Comparison of ENCODE assay signal across 8 mouse cellular contexts in genomic region chr10:62507591-62508308, GRCm38 (mm10). TPM values are rescaled to one million over a fixed set of nuclear protein-coding genes. Genes with fewer than 3 reads are reported as not detected.
DNase-seq lines count a peak whose midpoint lies in the region; ATAC-seq and TF ChIP-seq lines count a peak whose summit lies in the region.

No protein-coding gene starts in this region.

- TF ChIP-seq POLR2A in spleen, adult 2 months (IDR thresholded peaks at IDR 0.05; ENCODE audit: low read depth, low read length), result peak; percentile 97

- H3K27me3 ChIP-seq in embryonic facial prominence, embryonic 13.5 days, result peaks cover 23% of the 10 kb centered on the region
- peaks cover 15% of the 10 kb centered on the region; the same call in 1 of the 2 replicates for H3K27me3 ChIP-seq in heart, embryonic 14.5 days (ENCODE audit: control insufficient read depth, insufficient read depth, low read length)
- peaks cover 10% of the 10 kb centered on the region; the same call in 1 of the 2 replicates for H3K27me3 ChIP-seq in kidney, embryonic 16.5 days (ENCODE audit: insufficient read depth, low read length)
- H3K27me3 ChIP-seq in spleen, adult 2 months (ENCODE audit: control insufficient read depth, insufficient read depth, low read length), result no peaks in the 10 kb centered on the region

- peak overlapping the region; percentile 51 for H3K4me3 ChIP-seq in layer of hippocampus, adult 2 months
- peak overlapping the region; percentile 33 for H3K4me3 ChIP-seq in embryonic facial prominence, embryonic 13.5 days
- peak overlapping the region; percentile 31 to 36 for H3K4me3 ChIP-seq in heart, embryonic 14.5 days (ENCODE audit: control insufficient read depth in 1 of 2, insufficient read depth in 1 of 2, low read depth in 1 of 2, low read length in 2 of 2)
- H3K4me3 ChIP-seq in kidney, embryonic 16.5 days (ENCODE audit: low read length), result peak overlapping the region; percentile 38
- peak overlapping the region; percentile 86 for H3K4me3 ChIP-seq in spleen, adult 2 months (ENCODE audit: extremely low read depth, insufficient read depth, insufficient read length)

- H3K9me3 ChIP-seq in embryonic facial prominence, embryonic 13.5 days, result no peaks in the 10 kb centered on the region
- H3K9me3 ChIP-seq in heart, embryonic 14.5 days (ENCODE audit: control insufficient read depth, low read length), result no peaks in the 10 kb centered on the region
- no peaks in the 10 kb centered on the region for H3K9me3 ChIP-seq in kidney, embryonic 16.5 days (ENCODE audit: low read length)

- no peak for ATAC-seq in embryonic facial prominence, embryonic 13.5 days (ENCODE audit: insufficient number of reproducible peaks, insufficient read depth, low FRiP score, low TSS enrichment, low read depth)
- ATAC-seq in heart, embryonic 14.5 days (ENCODE audit: insufficient number of reproducible peaks, insufficient read depth, low FRiP score, low read depth), result no peak
- ATAC-seq in kidney, embryonic 16.5 days (ENCODE audit: low FRiP score, low TSS enrichment), result no peak

- peak overlapping the region; percentile 59 for H3K9ac ChIP-seq in embryonic facial prominence, embryonic 13.5 days
- H3K9ac ChIP-seq in heart, embryonic 14.5 days (ENCODE audit: low read length), result peak overlapping the region; percentile 22; the same call in 1 of the 2 replicates
- no peak overlapping the region; the same call in 1 of the 2 replicates for H3K9ac ChIP-seq in kidney, embryonic 16.5 days (replicated peaks; ENCODE audit: low read length)

- TF ChIP-seq CTCF in layer of hippocampus, adult 2 months (conservative IDR thresholded peaks at IDR 0.05), result no peak
- TF ChIP-seq CTCF in spleen, adult 2 months (IDR thresholded peaks at IDR 0.05; ENCODE audit: extremely low read depth, insufficient read depth, insufficient read length, insufficient replicate concordance), result no peak

- H3K4me1 ChIP-seq in embryonic facial prominence, embryonic 13.5 days, result 0 out of 2 replicates have a peak, but pooled peaks cover 6% of the 10 kb centered on the region
- H3K4me1 ChIP-seq in heart, embryonic 14.5 days (ENCODE audit: control insufficient read depth in 2 of 2, insufficient read depth in 2 of 2, low read length in 2 of 2), result peaks cover 4 to 9% of the 10 kb centered on the region in 2 experiments; a peak in 1 of 4 replicates
- H3K4me1 ChIP-seq in kidney, embryonic 16.5 days (ENCODE audit: insufficient read depth, low read length), result 0 out of 2 replicates have a peak, but pooled peaks cover 3% of the 10 kb centered on the region
- peaks cover 14% of the 10 kb centered on the region for H3K4me1 ChIP-seq in spleen, adult 2 months (ENCODE audit: control insufficient read depth, insufficient read depth, insufficient read length)

- WGBS in embryonic facial prominence, embryonic 13.5 days, result 13% methylated on average over 18 of the region's 18 CpGs
- WGBS in heart, embryonic 14.5 days, result 9% methylated on average over 18 of the region's 18 CpGs
- 13% methylated on average over 18 of the region's 18 CpGs for WGBS in kidney, embryonic 16.5 days
- WGBS in spleen, adult 2 months, result under 1% methylated on average over 18 of the region's 18 CpGs

- H3K27ac ChIP-seq in layer of hippocampus, adult 2 months, result peak overlapping the region; percentile 71
- no peak overlapping the region for H3K27ac ChIP-seq in embryonic facial prominence, embryonic 13.5 days
- H3K27ac ChIP-seq in heart, embryonic 14.5 days (replicated peaks in 1 of 2; ENCODE audit: control insufficient read depth in 1 of 2, insufficient read depth in 1 of 2, low read depth in 2 of 2, low read length in 2 of 2), result no peak overlapping the region
- no peak overlapping the region for H3K27ac ChIP-seq in kidney, embryonic 16.5 days (ENCODE audit: low read length)
- H3K27ac ChIP-seq in spleen, adult 2 months (ENCODE audit: insufficient read depth, low read length), result peak overlapping the region; percentile 97

- peak in 1 of 2 experiments; percentile 1 for DNase-seq in layer of hippocampus, adult 2 months (ENCODE audit: low spot score in 2 of 2)
- DNase-seq in layer of hippocampus, postnatal 25 days (ENCODE audit: extremely low spot score in 1 of 2, low spot score in 1 of 2), result no peak
- peak; percentile 87 for DNase-seq in lung, postnatal 25 days (ENCODE audit: low spot score)
- DNase-seq in spleen, adult 2 months (ENCODE audit: low read depth in 1 of 2, low spot score in 2 of 2), result peak; percentile 72 to 84
- DNase-seq in frontal cortex, postnatal 25 days (ENCODE audit: low spot score in 2 of 2), result no peak

- no peaks in the 10 kb centered on the region for H3K36me3 ChIP-seq in embryonic facial prominence, embryonic 13.5 days
- H3K36me3 ChIP-seq in heart, embryonic 14.5 days (ENCODE audit: control insufficient read depth, insufficient read depth, low read length), result no peaks in the 10 kb centered on the region
- H3K36me3 ChIP-seq in kidney, embryonic 16.5 days (ENCODE audit: insufficient read depth, low read length), result no peaks in the 10 kb centered on the region
- H3K36me3 ChIP-seq in spleen, adult 2 months (ENCODE audit: control insufficient read depth, insufficient read depth, low read length), result no peaks in the 10 kb centered on the region

- peak overlapping the region; percentile 64 for H3K4me2 ChIP-seq in embryonic facial prominence, embryonic 13.5 days
- H3K4me2 ChIP-seq in heart, embryonic 14.5 days (ENCODE audit: low read length), result peak overlapping the region; percentile 62
- peak overlapping the region; percentile 64 for H3K4me2 ChIP-seq in kidney, embryonic 16.5 days (replicated peaks; ENCODE audit: low read depth, low read length)

RNA-seq across cellular contexts. Expression of gene Srgn, which starts 19.5 kb away (rescaled TPM):
- total RNA-seq in layer of hippocampus, adult 2 months (2021), result 1 to 10 TPM; 4.7 to 6.9 TPM
- 1 to 10 TPM; 7.9 TPM for total RNA-seq in layer of hippocampus, postnatal 25 days (2021)
- polyA plus RNA-seq in embryonic facial prominence, embryonic 13.5 days (2015; fragmentation: Nextera tagmentation; extraction: Ambion mirVana), result 9.7 and 11.5 TPM in 2 replicates
- 6.8 and 8.2 TPM in 2 replicates for polyA plus RNA-seq in heart, embryonic 14.5 days (2014; fragmentation: Nextera tagmentation; extraction: Ambion mirVana)
- polyA plus RNA-seq in kidney, embryonic 16.5 days (2015; fragmentation: Nextera tagmentation; extraction: Ambion mirVana), result 8.2 and 9.6 TPM in 2 replicates
- 65.7 and 76.3 TPM in 2 replicates for polyA plus RNA-seq in spleen, adult 2 months (2012; rRNA removed)

RNA-seq across cellular contexts. Expression of gene Vps26a, which starts 21.1 kb away (rescaled TPM):
- 10 to 100 TPM; 45.3 to 48.0 TPM for total RNA-seq in layer of hippocampus, adult 2 months (2021)
- total RNA-seq in layer of hippocampus, postnatal 25 days (2021), result 10 to 100 TPM; 41.0 to 45.9 TPM
- 76.0 and 76.5 TPM in 2 replicates for polyA plus RNA-seq in embryonic facial prominence, embryonic 13.5 days (2015; fragmentation: Nextera tagmentation; extraction: Ambion mirVana)
- 73.3 and 79.2 TPM in 2 replicates for polyA plus RNA-seq in heart, embryonic 14.5 days (2014; fragmentation: Nextera tagmentation; extraction: Ambion mirVana)
- 84.6 and 88.6 TPM in 2 replicates for polyA plus RNA-seq in kidney, embryonic 16.5 days (2015; fragmentation: Nextera tagmentation; extraction: Ambion mirVana)
- polyA plus RNA-seq in spleen, adult 2 months (2012; rRNA removed), result 4.0 and 5.6 TPM in 2 replicates

RNA-seq across cellular contexts. Expression of gene Supv3l1, which starts 58.2 kb away (rescaled TPM):
- 10 to 100 TPM; 24.0 to 26.9 TPM for total RNA-seq in layer of hippocampus, adult 2 months (2021)
- total RNA-seq in layer of hippocampus, postnatal 25 days (2021), result 10 to 100 TPM; 23.6 to 24.7 TPM
- polyA plus RNA-seq in embryonic facial prominence, embryonic 13.5 days (2015; fragmentation: Nextera tagmentation; extraction: Ambion mirVana), result 25.3 and 26.2 TPM in 2 replicates
- 29.2 and 29.5 TPM in 2 replicates for polyA plus RNA-seq in heart, embryonic 14.5 days (2014; fragmentation: Nextera tagmentation; extraction: Ambion mirVana)
- 32.3 and 32.5 TPM in 2 replicates for polyA plus RNA-seq in kidney, embryonic 16.5 days (2015; fragmentation: Nextera tagmentation; extraction: Ambion mirVana)
- polyA plus RNA-seq in spleen, adult 2 months (2012; rRNA removed), result 8.0 and 10.4 TPM in 2 replicates

RNA-seq across cellular contexts. Expression of gene 4930507D05Rik, which starts 58.5 kb away (rescaled TPM):
- total RNA-seq in layer of hippocampus, adult 2 months (2021), result 1 to 10 TPM; 1.1 to 1.4 TPM
- total RNA-seq in layer of hippocampus, postnatal 25 days (2021), result 1 to 10 TPM; 1.2 to 2.0 TPM
- 0.60 and 0.73 TPM in 2 replicates for polyA plus RNA-seq in embryonic facial prominence, embryonic 13.5 days (2015; fragmentation: Nextera tagmentation; extraction: Ambion mirVana)
- 0.49 and 0.89 TPM in 2 replicates for polyA plus RNA-seq in heart, embryonic 14.5 days (2014; fragmentation: Nextera tagmentation; extraction: Ambion mirVana)
- polyA plus RNA-seq in kidney, embryonic 16.5 days (2015; fragmentation: Nextera tagmentation; extraction: Ambion mirVana), result 0.66 and 0.99 TPM in 2 replicates
- not detected in 2 replicates for polyA plus RNA-seq in spleen, adult 2 months (2012; rRNA removed)

Comparison
In these comparisons a context has a peak if more than half of its experiments do, and no peak if none do; other contexts are left out.
1. DNase-seq: peak in lung, postnatal 25 days (single experiment) and spleen, adult 2 months (2 of 2); none in layer of hippocampus, postnatal 25 days (0 of 2) and frontal cortex, postnatal 25 days (0 of 2).
2. H3K27ac ChIP-seq: peak in layer of hippocampus, adult 2 months (single experiment) and spleen, adult 2 months (single experiment); none in embryonic facial prominence, embryonic 13.5 days (single experiment), heart, embryonic 14.5 days (0 of 2) and kidney, embryonic 16.5 days (single experiment).
3. H3K4me3 ChIP-seq: peak in every context shown above with its lines; median percentile 86 in spleen, adult 2 months; 51 in layer of hippocampus, adult 2 months; 38 in kidney, embryonic 16.5 days; 34 in heart, embryonic 14.5 days; 33 in embryonic facial prominence, embryonic 13.5 days.
4. RNA of gene Vps26a, which starts 21.1 kb away (polyA plus RNA-seq): 84.6 to 88.6 TPM in kidney, embryonic 16.5 days, 73.3 to 79.2 TPM in heart, embryonic 14.5 days and 76.0 to 76.5 TPM in embryonic facial prominence, embryonic 13.5 days; 4.0 to 5.6 TPM in spleen, adult 2 months; every median in the first group is over 10 times any median in the second.
5. Peak in every context shown above with its lines, with median percentiles within 50 percentile points of each other: H3K4me2 ChIP-seq.